Comparison of ENCODE assay signal across 8 mouse cellular contexts in genomic region chr15:78544561-78545001, GRCm38 (mm10). TPM values are rescaled to one million over a fixed set of nuclear protein-coding genes. Genes with fewer than 3 reads are reported as not detected.
DNase-seq lines count a peak whose midpoint lies in the region; ATAC-seq lines count a peak whose summit lies in the region.

TSS of gene Sstr3 (minus strand) at chr15:78544685.

- H3K4me3 ChIP-seq in forebrain, embryonic 13.5 days, result no peak within 1 kb of the TSS

- H3K36me3 ChIP-seq in forebrain, embryonic 13.5 days (ENCODE audit: poor library complexity, severe bottlenecking), result no peaks in the 10 kb centered on the region

- H3K4me2 ChIP-seq in forebrain, embryonic 13.5 days, result peak within 1 kb of the TSS; percentile 43

- peak within 1 kb of the TSS; percentile 33; the same call in 1 of the 2 replicates for H3K27ac ChIP-seq in forebrain, embryonic 13.5 days

- H3K9ac ChIP-seq in forebrain, embryonic 13.5 days, result peak within 1 kb of the TSS; percentile 38

- no peaks in the 10 kb centered on the region for H3K9me3 ChIP-seq in forebrain, embryonic 13.5 days (replicated peaks)

- ATAC-seq in forebrain, embryonic 13.5 days, result peak; percentile 39

- WGBS in forebrain, embryonic 13.5 days, result 11% methylated on average over 14 of the region's 14 CpGs

- intact Hi-C loops in left cerebral cortex, postnatal 36 days (cut with DNase I), result loop anchor here (2.0 to 10.0 kb wide), 3 partner anchors 36 to 190 kb away; no protein-coding TSS in a partner anchor

- no peaks in the 10 kb centered on the region for H3K27me3 ChIP-seq in forebrain, embryonic 13.5 days

- H3K4me1 ChIP-seq in forebrain, embryonic 13.5 days, result peaks cover 37% of the 10 kb centered on the region

- no peak for DNase-seq in layer of hippocampus, adult 18-20 months (ENCODE audit: low spot score in 2 of 2)
- no peak for DNase-seq in layer of hippocampus, adult 9-11 months
- DNase-seq in left cerebral cortex, postnatal 36 days (ENCODE audit: low spot score in 2 of 2), result peak; percentile 59 to 71
- DNase-seq in right cerebral cortex, postnatal 4 days, result peak; percentile 26
- DNase-seq in thymus, postnatal 4 days, result no peak
- DNase-seq in retina, postnatal 1 day, result no peak
- no peak for DNase-seq in thymus, adult 18-20 months

RNA-seq across cellular contexts. Expression of gene Sstr3, which starts in this region (rescaled TPM):
- total RNA-seq in layer of hippocampus, adult 18-20 months (2021), result 10 to 100 TPM; 30.4 to 31.6 TPM
- 0.96 and 1.4 TPM in 2 replicates for polyA plus RNA-seq in forebrain, embryonic 13.5 days (2015; fragmentation: Nextera tagmentation; extraction: Ambion mirVana)
- total RNA-seq in left cerebral cortex, postnatal 36 days (2021), result 10 to 100 TPM; 21.3 to 22.4 TPM

Comparison
In these comparisons a context has a peak if more than half of its experiments do, and no peak if none do; other contexts are left out.
1. DNase-seq: peak in left cerebral cortex, postnatal 36 days (2 of 2) and right cerebral cortex, postnatal 4 days (single experiment); none in layer of hippocampus, adult 18-20 months (0 of 2), layer of hippocampus, adult 9-11 months (single experiment), thymus, postnatal 4 days (single experiment), retina, postnatal 1 day (single experiment) and thymus, adult 18-20 months (0 of 2).